Mouse (Mus musculus): ENCODE data around the gene Il12b. TPM values are rescaled to one million over a fixed set of nuclear protein-coding genes. Genes with fewer than 3 reads are reported as not detected.
A peak's percentile ranks its signal among the peaks of the same experiment; 100 is the strongest.

Gene Il12b
- polyA plus RNA-seq, 1 experiment from 2014 or later: not detected

DNA sequence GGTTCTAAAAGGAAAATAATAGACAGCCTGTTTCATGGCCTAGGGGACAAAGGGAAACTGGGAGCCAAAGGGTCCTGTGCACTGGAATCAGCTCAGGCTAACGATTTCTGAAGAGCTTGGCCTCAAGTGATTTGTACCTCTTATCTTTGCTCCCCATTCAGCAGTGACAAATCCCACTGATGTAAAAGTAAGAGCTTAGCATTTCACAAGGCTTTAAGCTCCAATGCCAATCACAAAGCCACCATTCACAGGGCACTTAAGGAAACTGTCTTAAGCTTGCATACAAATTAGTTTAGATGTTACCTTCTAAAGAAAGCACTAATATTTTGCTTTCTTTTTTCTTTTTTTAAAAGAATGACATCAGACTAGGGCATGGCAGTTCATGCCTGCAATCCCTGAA lies 6.1 kb downstream of the Il12b start:
- Histone ChIP-seq H3K4me3 (ENCODE audit: low read depth, low read length) (no peak overlapping the region), H3K27ac (replicated peaks) (no peak overlapping the region), H3K4me1 (replicated peaks; ENCODE audit: control insufficient read depth, insufficient read depth) (no peaks in the 10 kb centered on the region), H3K27me3 (ENCODE audit: control insufficient read depth, insufficient read depth, low read length) (no peaks in the 10 kb centered on the region), H3K9ac (ENCODE audit: low read length) (no peak overlapping the region), H3K4me2 (replicated peaks; ENCODE audit: low read depth) (no peak overlapping the region), H3K9me3 (ENCODE audit: control insufficient read depth, low read length) (no peaks in the 10 kb centered on the region), H3K36me3 (ENCODE audit: control insufficient read depth, insufficient read depth, low read length) (no peaks in the 10 kb centered on the region)
- TF ChIP-seq CTCF (IDR thresholded peaks at IDR 0.05; ENCODE audit: low read depth): no peak
- TF ChIP-seq EP300 (optimal IDR thresholded peaks at IDR 0.05): no peak
- no peak for ATAC-seq (ENCODE audit: low FRiP score, low TSS enrichment)
- 5% methylated on average over 1 of the region's 1 CpGs for WGBS
- DNase-seq (ENCODE audit: low spot score): no peak

DNA sequence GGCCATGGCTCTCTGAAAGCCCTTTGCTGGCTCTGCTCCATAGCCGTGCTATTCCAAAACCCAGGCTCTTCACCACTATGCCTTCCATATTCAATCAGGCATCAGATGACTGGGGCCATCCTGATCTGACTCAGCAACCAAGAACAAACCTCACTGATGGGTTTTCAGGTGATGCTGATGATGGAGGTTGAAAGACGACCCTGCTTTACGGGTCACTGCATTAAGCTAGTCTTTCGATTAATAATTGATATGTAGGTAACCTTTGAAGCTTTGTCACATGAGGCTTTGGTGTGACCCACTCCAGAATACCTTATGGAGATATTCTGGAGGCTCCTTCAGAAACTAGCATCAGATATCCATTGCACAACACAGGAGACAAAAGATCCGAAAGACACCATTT lies 6.6 kb downstream of the Il12b start:
- Histone ChIP-seq H3K4me1 (replicated peaks; ENCODE audit: control insufficient read depth, insufficient read depth) (no peaks in the 10 kb centered on the region), H3K4me2 (replicated peaks; ENCODE audit: low read depth) (no peak overlapping the region), H3K9ac (ENCODE audit: low read length) (no peak overlapping the region), H3K27me3 (ENCODE audit: control insufficient read depth, insufficient read depth, low read length) (no peaks in the 10 kb centered on the region), H3K27ac (replicated peaks) (no peak overlapping the region), H3K9me3 (ENCODE audit: control insufficient read depth, low read length) (no peaks in the 10 kb centered on the region), H3K4me3 (ENCODE audit: low read depth, low read length) (no peak overlapping the region), H3K36me3 (ENCODE audit: control insufficient read depth, insufficient read depth, low read length) (no peaks in the 10 kb centered on the region)
- no peak for DNase-seq (ENCODE audit: low spot score)
- WGBS: 65% methylated on average over 5 of the region's 5 CpGs
- TF ChIP-seq CTCF (IDR thresholded peaks at IDR 0.05; ENCODE audit: low read depth) (no peak), EP300 (optimal IDR thresholded peaks at IDR 0.05) (no peak)
- no peak for ATAC-seq (ENCODE audit: low FRiP score, low TSS enrichment)

DNA sequence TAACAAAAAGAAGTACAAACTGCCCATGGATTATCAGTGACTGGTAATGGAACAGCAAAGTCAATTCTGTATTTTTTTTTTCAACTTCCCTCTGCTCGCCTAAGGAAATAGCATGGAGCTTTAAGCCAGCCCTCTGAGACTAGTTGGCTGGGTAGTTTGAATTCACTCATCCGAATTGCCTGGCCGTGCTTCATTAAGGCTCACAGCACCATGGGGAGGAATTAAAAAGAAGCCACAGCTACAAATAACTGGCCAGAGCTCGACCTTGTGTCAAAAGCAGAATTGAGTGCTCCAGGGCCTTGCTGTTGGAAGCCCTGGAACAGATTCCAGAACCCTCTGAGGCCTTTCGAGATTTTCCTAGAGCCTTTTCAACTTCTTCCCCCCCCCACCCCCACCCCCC lies 8.8 kb downstream of the Il12b start:
- Histone ChIP-seq H3K9ac (ENCODE audit: low read length) (no peak overlapping the region), H3K4me2 (replicated peaks; ENCODE audit: low read depth) (no peak overlapping the region), H3K27me3 (ENCODE audit: control insufficient read depth, insufficient read depth, low read length) (no peaks in the 10 kb centered on the region), H3K27ac (replicated peaks) (no peak overlapping the region), H3K36me3 (ENCODE audit: control insufficient read depth, insufficient read depth, low read length) (no peaks in the 10 kb centered on the region), H3K4me3 (ENCODE audit: low read depth, low read length) (no peak overlapping the region), H3K9me3 (ENCODE audit: control insufficient read depth, low read length) (no peaks in the 10 kb centered on the region), H3K4me1 (replicated peaks; ENCODE audit: control insufficient read depth, insufficient read depth) (no peaks in the 10 kb centered on the region)
- TF ChIP-seq CTCF (IDR thresholded peaks at IDR 0.05; ENCODE audit: low read depth) (no peak), EP300 (optimal IDR thresholded peaks at IDR 0.05) (no peak)
- no peak for ATAC-seq (ENCODE audit: low FRiP score, low TSS enrichment)
- WGBS: 43% methylated on average over 5 of the region's 5 CpGs
- DNase-seq (ENCODE audit: low spot score): no peak

DNA sequence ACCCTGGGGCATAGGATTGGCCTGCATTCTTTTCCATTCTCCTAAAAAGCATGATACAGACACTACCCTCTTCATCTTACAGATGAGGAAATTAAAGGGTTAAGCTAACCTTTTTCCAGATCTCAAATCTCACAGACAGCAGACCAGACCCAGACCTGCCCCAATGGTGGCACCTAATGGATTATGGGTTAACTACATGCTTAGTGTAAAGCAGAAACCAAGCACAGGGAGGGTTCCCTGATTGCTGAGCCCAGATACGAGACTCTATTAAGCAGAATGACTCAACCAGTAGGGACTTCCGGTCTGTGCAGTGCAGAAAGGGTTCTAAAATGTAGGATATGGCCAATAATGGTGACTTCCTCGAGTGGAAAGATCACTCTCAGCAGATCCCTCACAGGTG lies 10.6 kb downstream of the Il12b start:
- ATAC-seq (ENCODE audit: low FRiP score, low TSS enrichment): no peak
- Histone ChIP-seq H3K36me3 (ENCODE audit: control insufficient read depth, insufficient read depth, low read length) (no peaks in the 10 kb centered on the region), H3K9ac (ENCODE audit: low read length) (no peak overlapping the region), H3K4me3 (ENCODE audit: low read depth, low read length) (no peak overlapping the region), H3K4me1 (replicated peaks; ENCODE audit: control insufficient read depth, insufficient read depth) (no peaks in the 10 kb centered on the region), H3K27me3 (ENCODE audit: control insufficient read depth, insufficient read depth, low read length) (no peaks in the 10 kb centered on the region), H3K4me2 (replicated peaks; ENCODE audit: low read depth) (no peak overlapping the region), H3K9me3 (ENCODE audit: control insufficient read depth, low read length) (no peaks in the 10 kb centered on the region), H3K27ac (replicated peaks) (no peak overlapping the region)
- TF ChIP-seq CTCF (IDR thresholded peaks at IDR 0.05; ENCODE audit: low read depth) (no peak), EP300 (optimal IDR thresholded peaks at IDR 0.05) (no peak)
- no peak for DNase-seq (ENCODE audit: low spot score)
- 48% methylated on average over 3 of the region's 3 CpGs for WGBS

DNA sequence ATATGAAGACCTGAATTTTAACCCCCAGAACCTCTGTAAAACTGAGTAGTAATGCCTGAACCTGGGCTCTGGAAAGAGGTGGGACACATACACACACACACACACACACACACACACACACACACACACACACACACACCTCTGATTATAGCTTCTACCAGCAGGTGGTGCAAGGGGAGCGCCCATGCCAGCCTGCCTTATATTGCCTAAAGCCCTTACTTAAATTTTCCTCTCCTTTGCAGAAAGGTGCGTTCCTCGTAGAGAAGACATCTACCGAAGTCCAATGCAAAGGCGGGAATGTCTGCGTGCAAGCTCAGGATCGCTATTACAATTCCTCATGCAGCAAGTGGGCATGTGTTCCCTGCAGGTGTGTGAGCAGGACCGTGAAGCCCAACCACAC lies 12.4 kb downstream of the Il12b start:
- 79% methylated on average over 8 of the region's 8 CpGs for WGBS
- Histone ChIP-seq H3K9ac (ENCODE audit: low read length) (no peak overlapping the region), H3K27ac (replicated peaks) (no peak overlapping the region), H3K9me3 (ENCODE audit: control insufficient read depth, low read length) (no peaks in the 10 kb centered on the region), H3K4me3 (ENCODE audit: low read depth, low read length) (no peak overlapping the region), H3K36me3 (ENCODE audit: control insufficient read depth, insufficient read depth, low read length) (no peaks in the 10 kb centered on the region), H3K4me2 (replicated peaks; ENCODE audit: low read depth) (no peak overlapping the region), H3K27me3 (ENCODE audit: control insufficient read depth, insufficient read depth, low read length) (no peaks in the 10 kb centered on the region), H3K4me1 (replicated peaks; ENCODE audit: control insufficient read depth, insufficient read depth) (no peaks in the 10 kb centered on the region)
- peak; percentile 57 for TF ChIP-seq CTCF (IDR thresholded peaks at IDR 0.05; ENCODE audit: low read depth)
- TF ChIP-seq EP300 (optimal IDR thresholded peaks at IDR 0.05): no peak
- ATAC-seq (ENCODE audit: low FRiP score, low TSS enrichment): no peak
- DNase-seq (ENCODE audit: low spot score): peak; percentile 25

DNA sequence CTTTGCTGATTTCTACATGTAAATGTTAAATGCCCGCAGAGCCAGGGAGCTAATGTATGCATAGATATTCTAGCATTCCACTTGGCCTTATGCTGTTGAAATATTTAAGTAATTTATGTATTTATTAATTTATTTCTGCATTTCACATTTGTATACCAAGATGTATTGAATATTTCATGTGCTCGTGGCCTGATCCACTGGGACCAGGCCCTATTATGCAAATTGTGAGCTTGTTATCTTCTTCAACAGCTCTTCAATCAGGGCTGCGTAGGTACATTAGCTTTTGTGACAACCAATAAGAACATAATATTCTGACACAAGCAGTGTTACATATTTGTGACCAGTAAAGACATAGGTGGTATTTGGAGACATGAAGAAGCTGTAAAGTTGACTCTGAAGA lies 13.5 kb downstream of the Il12b start:
- TF ChIP-seq CTCF (IDR thresholded peaks at IDR 0.05; ENCODE audit: low read depth) (no peak), EP300 (optimal IDR thresholded peaks at IDR 0.05) (no peak)
- DNase-seq (ENCODE audit: low spot score) (no peak), ATAC-seq (ENCODE audit: low FRiP score, low TSS enrichment) (no peak)
- Histone ChIP-seq H3K27me3 (ENCODE audit: control insufficient read depth, insufficient read depth, low read length) (no peaks in the 10 kb centered on the region), H3K4me3 (ENCODE audit: low read depth, low read length) (no peak overlapping the region), H3K27ac (replicated peaks) (no peak overlapping the region), H3K36me3 (ENCODE audit: control insufficient read depth, insufficient read depth, low read length) (no peaks in the 10 kb centered on the region), H3K4me2 (replicated peaks; ENCODE audit: low read depth) (no peak overlapping the region), H3K9me3 (ENCODE audit: control insufficient read depth, low read length) (no peaks in the 10 kb centered on the region), H3K9ac (ENCODE audit: low read length) (no peak overlapping the region), H3K4me1 (replicated peaks; ENCODE audit: control insufficient read depth, insufficient read depth) (no peaks in the 10 kb centered on the region)
- WGBS: 84% methylated on average over 3 of the region's 3 CpGs
